Mouse (Mus musculus): ENCODE data around the gene Defb15. TPM values are rescaled to one million over a fixed set of nuclear protein-coding genes. Genes with fewer than 3 reads are reported as not detected.

Defb15 gene
- total RNA-seq, 2 experiments from 2014 or later: not detected

Other genes with a start within 250 kb of the Defb15 start
- not detected for gene AY761184, start 229.1 kb downstream of the Defb15 start, total RNA-seq (2021)
- gene Defa24, start 198.2 kb downstream of the Defb15 start, total RNA-seq (2021): not detected
- gene Defb50, start 109.2 kb downstream of the Defb15 start, total RNA-seq (2021): not detected
- gene Defb2, start 92.8 kb downstream of the Defb15 start, total RNA-seq (2021): not detected
- gene Defb10, start 73.8 kb downstream of the Defb15 start, total RNA-seq (2021): not detected
- gene Defb9, start 47.3 kb downstream of the Defb15 start, total RNA-seq (2021): not detected
- gene Defb11, start 26.3 kb downstream of the Defb15 start, total RNA-seq (2021): not detected
- gene Defb35, start 5.6 kb upstream of the Defb15 start, total RNA-seq (2021): not detected
- gene Defb13, start 14.1 kb upstream of the Defb15 start, total RNA-seq (2021): not detected
- not detected for gene Fam90a1a, start 26.0 kb upstream of the Defb15 start, total RNA-seq (2021)
- gene Ccdc70, start 37.1 kb upstream of the Defb15 start, total RNA-seq (2021): not detected
- under 1 TPM; 0.15 to 0.31 TPM for gene Atp7b, start 127.6 kb upstream of the Defb15 start, total RNA-seq (2021)
- 10 to 100 TPM; 11.0 to 14.1 TPM for gene Alg11, start 128.0 kb upstream of the Defb15 start, total RNA-seq (2021)
- gene Nek5, start 192.3 kb upstream of the Defb15 start, total RNA-seq (2021): not detected
- gene Nek3, start 233.7 kb upstream of the Defb15 start, total RNA-seq (2021): 1 to 10 TPM; 1.9 to 2.1 TPM